Mouse (Mus musculus): Measurements from ENCODE around the gene Jsrp1. TPM values are rescaled to one million over a fixed set of nuclear protein-coding genes. Genes with fewer than 3 reads are reported as not detected.
A peak's percentile ranks its signal among the peaks of the same experiment; 100 is the strongest.

Jsrp1 gene
- total and polyA plus RNA-seq, 3 experiments = 0.39 TPM; not detected in 2

DNA sequence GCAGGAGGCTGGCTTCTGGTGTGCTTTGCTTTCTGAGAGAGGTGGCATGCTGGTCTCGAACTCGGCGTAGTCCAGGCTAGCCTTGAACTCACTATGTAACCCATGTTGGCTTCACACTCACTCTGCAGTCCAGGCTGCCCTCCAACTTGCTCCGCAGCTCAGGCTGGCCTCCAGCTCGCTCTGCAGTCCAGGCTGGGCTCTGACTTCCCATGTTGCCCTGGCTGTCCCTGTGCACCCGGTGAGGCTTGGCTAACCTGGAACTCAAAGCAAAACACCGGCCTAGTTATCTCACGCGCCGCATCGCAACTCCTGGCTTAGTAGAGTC lies 42.4 kb upstream of the Jsrp1 start:
- peak overlapping the region; percentile 83 for H3K9ac ChIP-seq (ENCODE audit: control insufficient read depth, low read depth, low read length, poor library complexity, severe bottlenecking)
- H3K4me1 ChIP-seq (ENCODE audit: control insufficient read depth in 1 of 2, insufficient read depth in 2 of 2, low read length in 2 of 2) = peaks cover 19 to 43% of the 10 kb centered on the region in 2 experiments
- H3K4me3 ChIP-seq (ENCODE audit: control insufficient read depth in 1 of 2, insufficient read depth in 1 of 2, low read depth in 2 of 2, low read length in 2 of 2) = peak overlapping the region; percentile 90 to 98
- peak; percentile 59 for DNase-seq (ENCODE audit: low read depth, low spot score)
- TF ChIP-seq SMC3 (IDR thresholded peaks at IDR 0.05; ENCODE audit: low read depth, low read length) (no peak), MYB (IDR thresholded peaks at IDR 0.05; ENCODE audit: low read depth, low read length) (no peak), NELFE (IDR thresholded peaks at IDR 0.05; ENCODE audit: low read depth, low read length) (no peak), KAT2A (conservative IDR thresholded peaks at IDR 0.05; ENCODE audit: low read depth, low read length) (no peak), ZC3H11A (IDR thresholded peaks at IDR 0.05; ENCODE audit: low read depth, low read length) (no peak), CHD1 (IDR thresholded peaks at IDR 0.05; ENCODE audit: low read depth, low read length) (0 out of 2 replicates have a peak, but pooled peaks have one; percentile 67), SIN3A (IDR thresholded peaks at IDR 0.05; ENCODE audit: low read length) (0 out of 2 replicates have a peak, but pooled peaks have one; percentile 41), TAL1 (IDR thresholded peaks at IDR 0.05; ENCODE audit: low read length) (no peak), POLR2A (IDR thresholded peaks at IDR 0.05; ENCODE audit: control insufficient read depth in 1 of 2, insufficient read depth in 1 of 2, low read depth in 1 of 2, low read length in 2 of 2, poor library complexity in 1 of 2) (no peak)
- peak overlapping the region; percentile 37 for H3K27ac ChIP-seq (ENCODE audit: control insufficient read depth, low read depth, low read length)
- peaks cover 2 to 31% of the 10 kb centered on the region in 2 experiments; a peak in 2 of 4 replicates for H3K36me3 ChIP-seq (ENCODE audit: control insufficient read depth in 1 of 2, insufficient read depth in 2 of 2, low read length in 2 of 2)
- peaks cover 64% of the 10 kb centered on the region for H3K79me2 ChIP-seq (ENCODE audit: control insufficient read depth, insufficient read depth, low read length, poor library complexity)
- no peaks in the 10 kb centered on the region for H3K9me3 ChIP-seq (replicated peaks; ENCODE audit: insufficient read depth, low read length)
- H3K27me3 ChIP-seq (ENCODE audit: control insufficient read depth in 1 of 2, insufficient read depth in 2 of 2, low read length in 2 of 2) = no peaks in the 10 kb centered on the region

DNA sequence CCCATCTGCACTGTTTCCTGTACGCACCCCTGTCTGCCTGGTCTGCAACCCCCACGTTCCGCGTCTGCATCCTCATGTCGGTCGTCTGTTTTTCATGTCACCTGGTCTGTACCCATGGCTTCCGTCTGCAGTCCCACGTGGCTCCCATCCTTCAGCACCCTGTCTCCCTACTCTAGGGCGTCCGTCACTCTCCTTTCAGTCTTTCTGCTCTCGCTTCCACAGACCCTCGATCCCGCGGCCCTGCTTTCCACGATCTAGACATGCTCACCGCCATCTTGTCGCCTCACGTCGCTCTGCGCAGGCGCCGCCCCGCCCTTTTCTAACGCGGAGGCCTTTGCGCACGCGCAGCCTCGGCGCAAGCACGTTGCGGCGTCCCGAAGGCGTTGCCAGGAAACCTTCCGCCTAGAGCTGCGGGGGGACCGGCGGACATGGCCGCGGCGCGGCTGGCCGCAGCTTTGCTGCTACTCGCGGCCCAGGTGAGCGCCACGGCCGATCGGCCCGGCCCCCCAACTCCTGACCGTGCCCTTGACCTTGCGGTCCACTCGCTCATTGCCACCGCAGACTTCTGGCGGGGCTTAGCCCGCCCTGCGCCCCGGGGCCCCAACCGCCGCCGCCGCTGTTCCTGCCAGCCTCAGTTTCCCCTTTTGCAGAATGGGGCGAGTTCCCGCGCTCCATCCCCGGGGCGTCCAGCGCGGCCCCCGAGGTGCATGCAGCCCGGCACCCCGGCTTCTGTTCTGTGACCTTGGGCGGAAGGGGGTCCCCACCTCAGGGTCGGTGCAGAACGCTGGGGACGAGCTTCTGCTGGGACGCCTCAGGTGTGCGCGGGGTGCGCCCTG lies 41.8 kb upstream of the Jsrp1 start, which contains the start of the genes Lsm7 and Sppl2b:
Lsm7 (minus strand) TSS at position 297 of the 836 bp plus-strand sequence.
Sppl2b (plus strand) TSS at position 363 of the 836 bp plus-strand sequence.
- peak; percentile 97 for DNase-seq (ENCODE audit: low read depth, low spot score)
- Histone ChIP-seq H3K79me2 (ENCODE audit: control insufficient read depth, insufficient read depth, low read length, poor library complexity) (peaks cover 64% of the 10 kb centered on the region), H3K27ac (ENCODE audit: control insufficient read depth, low read depth, low read length) (peak within 1 kb of the TSS; percentile 84), H3K9me3 (replicated peaks; ENCODE audit: insufficient read depth, low read length) (no peaks in the 10 kb centered on the region), H3K4me3 (ENCODE audit: control insufficient read depth in 1 of 2, insufficient read depth in 1 of 2, low read depth in 2 of 2, low read length in 2 of 2) (peak within 1 kb of the TSS; percentile 90 to 98), H3K27me3 (ENCODE audit: control insufficient read depth in 1 of 2, insufficient read depth in 2 of 2, low read length in 2 of 2) (no peaks in the 10 kb centered on the region), H3K36me3 (ENCODE audit: control insufficient read depth in 1 of 2, insufficient read depth in 2 of 2, low read length in 2 of 2) (peaks cover 2 to 31% of the 10 kb centered on the region in 2 experiments; a peak in 2 of 4 replicates), H3K9ac (ENCODE audit: control insufficient read depth, low read depth, low read length, poor library complexity, severe bottlenecking) (peak within 1 kb of the TSS; percentile 98), H3K4me1 (ENCODE audit: control insufficient read depth in 1 of 2, insufficient read depth in 2 of 2, low read length in 2 of 2) (peaks cover 19 to 43% of the 10 kb centered on the region in 2 experiments)
- TF ChIP-seq MXI1 (IDR thresholded peaks at IDR 0.05; ENCODE audit: low read depth, low read length) (peak; percentile 97), POLR2A (IDR thresholded peaks at IDR 0.05; ENCODE audit: control insufficient read depth in 1 of 2, insufficient read depth in 1 of 2, low read depth in 1 of 2, low read length in 2 of 2, poor library complexity in 1 of 2) (peak; percentile 86 to 91), USF2 (IDR thresholded peaks at IDR 0.05; ENCODE audit: borderline replicate concordance in 1 of 2, insufficient read depth in 1 of 2, low read depth in 1 of 2, low read length in 2 of 2) (no peak), ELF1 (IDR thresholded peaks at IDR 0.05; ENCODE audit: low read depth, low read length) (peak; percentile 51; the same call in 1 of the 2 replicates), EP300 (IDR thresholded peaks at IDR 0.05; ENCODE audit: low read depth in 1 of 2, low read length in 2 of 2) (0 out of 4 replicates have a peak, but pooled peaks of 1 of the 2 experiments have one; percentile 5), HCFC1 (IDR thresholded peaks at IDR 0.05; ENCODE audit: low read depth, low read length) (peak; percentile 90), ETS1 (IDR thresholded peaks at IDR 0.05; ENCODE audit: low read depth, low read length) (no peak), BHLHE40 (IDR thresholded peaks at IDR 0.05; ENCODE audit: borderline replicate concordance, low read depth, low read length) (no peak), ZC3H11A (IDR thresholded peaks at IDR 0.05; ENCODE audit: low read depth, low read length) (no peak), SIN3A (IDR thresholded peaks at IDR 0.05; ENCODE audit: low read length) (peak; percentile 93), MEF2A (IDR thresholded peaks at IDR 0.05; ENCODE audit: extremely low read depth, insufficient replicate concordance, low read depth, low read length, poor library complexity, severe bottlenecking) (no peak), SMC3 (IDR thresholded peaks at IDR 0.05; ENCODE audit: low read depth, low read length) (no peak), ZKSCAN1 (IDR thresholded peaks at IDR 0.05; ENCODE audit: low read depth, low read length) (no peak), MAX (IDR thresholded peaks at IDR 0.05; ENCODE audit: low read length) (peak; percentile 86), MYC (IDR thresholded peaks at IDR 0.05; ENCODE audit: low read depth, low read length) (peak; percentile 95), UBTF (IDR thresholded peaks at IDR 0.05; ENCODE audit: borderline replicate concordance, insufficient read depth, low read depth, low read length) (no peak), GABPA (IDR thresholded peaks at IDR 0.05; ENCODE audit: low read depth, low read length) (no peak), E2F4 (IDR thresholded peaks at IDR 0.05; ENCODE audit: borderline replicate concordance, low read depth, low read length) (no peak), TCF12 (IDR thresholded peaks at IDR 0.05; ENCODE audit: low read depth, low read length) (peak; percentile 47; the same call in 1 of the 2 replicates), CHD2 (IDR thresholded peaks at IDR 0.05; ENCODE audit: low read length) (no peak), NELFE (IDR thresholded peaks at IDR 0.05; ENCODE audit: low read depth, low read length) (peak; percentile 95), NRF1 (IDR thresholded peaks at IDR 0.05; ENCODE audit: insufficient read depth, low read depth, low read length, poor library complexity, severe bottlenecking) (peak; percentile 99), MAFK (IDR thresholded peaks at IDR 0.05; ENCODE audit: borderline replicate concordance, low read depth, low read length) (no peak)
